Mouse (Mus musculus): ENCODE data around the gene Limk1.

DNA sequence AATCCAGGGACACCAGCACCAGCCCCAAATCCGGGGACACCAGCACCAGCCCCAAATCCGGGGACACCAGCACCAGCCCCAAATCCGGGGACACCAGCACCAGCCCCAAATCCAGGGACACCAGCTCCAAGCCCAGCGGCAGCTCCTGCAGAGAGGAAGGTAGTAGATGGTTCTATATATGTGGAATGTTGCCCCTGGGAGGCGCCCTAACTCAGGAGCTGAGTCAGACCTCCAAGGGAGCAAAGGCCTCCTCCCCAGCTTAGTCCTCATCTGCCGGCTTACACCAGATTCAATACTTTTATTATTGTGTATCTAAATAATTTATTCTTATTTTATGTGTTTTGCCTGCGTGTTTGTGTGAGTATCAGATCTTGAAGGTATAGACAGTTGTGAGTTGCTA is 22.7 kb upstream of the Limk1 start:
- no peak for TF ChIP-seq CTCF (conservative IDR thresholded peaks at IDR 0.05; ENCODE audit: low read length)
- TF ChIP-seq POU5F1 (IDR thresholded peaks at IDR 0.05; ENCODE audit: borderline replicate concordance, low read length): no peak

Data from E14TG2a.4 (cell line).